Mouse (Mus musculus): Measurements from ENCODE around the gene Grin2d.

Grin2d gene

GRCm38 (mm10) chr7:45898125-45898524 is 19.9 kb upstream of the Grin2d start:
- DNase-seq (ENCODE audit: low spot score in 2 of 2) = peak; percentile 51 to 70

DNA sequence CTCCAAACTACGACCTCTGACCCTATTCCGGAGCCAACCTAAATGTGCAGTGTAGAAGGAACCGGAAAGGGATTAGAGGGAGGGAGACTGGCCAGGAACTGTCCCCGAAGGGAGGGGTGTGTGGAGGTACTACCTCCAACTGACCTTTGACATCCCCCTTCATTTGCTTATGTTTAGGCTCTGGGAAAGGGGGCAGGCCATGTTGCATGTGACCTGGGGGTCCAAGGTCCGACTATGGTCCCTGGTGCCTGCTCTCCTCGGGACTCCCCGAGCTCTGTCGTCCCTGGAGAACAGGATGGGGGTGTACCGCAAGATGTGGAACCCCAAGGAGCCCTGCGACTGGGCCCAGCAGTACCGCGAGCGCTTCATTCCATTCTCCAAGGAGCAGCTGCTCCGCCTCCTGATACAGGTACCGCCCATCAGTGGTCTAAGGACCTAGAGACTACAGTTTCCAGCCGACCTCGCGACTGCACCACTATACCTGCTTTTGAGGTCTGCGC is 19.1 kb upstream of the Grin2d start:
- DNase-seq (ENCODE audit: low spot score in 2 of 2) = peak in 1 of 2 experiments; percentile 35

DNA sequence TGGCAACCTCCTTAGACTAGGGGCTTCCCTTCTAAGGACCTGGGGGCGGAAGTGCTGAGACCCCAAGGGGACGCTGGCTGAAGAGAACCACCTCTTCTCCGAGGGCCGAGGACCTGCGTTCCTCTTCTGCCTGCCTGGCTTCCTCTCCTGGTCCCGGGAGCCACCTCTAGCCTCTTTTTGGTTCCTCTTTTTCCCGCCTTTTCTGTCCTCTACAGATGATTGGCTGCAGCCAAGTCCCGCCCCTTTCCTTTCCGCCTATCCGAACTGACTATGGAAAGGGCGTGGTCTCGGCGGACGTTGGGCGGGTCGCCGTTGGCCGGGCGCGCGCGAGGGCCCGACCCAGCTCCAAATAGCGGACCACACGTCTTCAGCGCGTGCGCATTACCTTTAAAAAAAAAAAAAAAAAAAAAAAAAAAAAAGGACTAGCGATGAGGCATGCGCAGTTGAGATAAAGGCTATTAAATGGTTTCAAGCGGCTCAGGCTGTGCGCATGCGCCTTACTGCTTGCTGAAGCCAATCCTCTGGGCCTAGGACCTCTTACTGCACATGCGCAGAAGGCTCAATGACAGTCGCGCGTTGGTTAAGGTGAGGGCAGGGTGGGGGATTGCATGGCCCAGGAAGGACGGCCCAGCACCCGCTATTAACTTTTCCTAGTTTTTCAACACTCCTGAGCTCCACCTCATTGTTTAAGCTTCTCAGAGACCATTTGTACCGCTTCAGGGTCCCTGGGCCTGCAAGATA is 18.5 kb upstream of the Grin2d start, which contains the start of the genes Syngr4 and Tmem143:
Syngr4 (minus strand) TSS at position 198 of the 741 bp plus-strand sequence.
Tmem143 (plus strand) TSS at position 425 of the 741 bp plus-strand sequence.
- peak; percentile 93 to 96 for DNase-seq (ENCODE audit: low spot score in 2 of 2)

GRCm38 (mm10) chr7:45895931-45896516 is 17.8 kb upstream of the Grin2d start:
- no peak for DNase-seq (ENCODE audit: low spot score in 2 of 2)

- no peak for DNase-seq (ENCODE audit: low spot score in 2 of 2)
Observed at GRCm38 (mm10) chr7:45892651-45893050, 14.5 kb upstream of the Grin2d start.

DNA sequence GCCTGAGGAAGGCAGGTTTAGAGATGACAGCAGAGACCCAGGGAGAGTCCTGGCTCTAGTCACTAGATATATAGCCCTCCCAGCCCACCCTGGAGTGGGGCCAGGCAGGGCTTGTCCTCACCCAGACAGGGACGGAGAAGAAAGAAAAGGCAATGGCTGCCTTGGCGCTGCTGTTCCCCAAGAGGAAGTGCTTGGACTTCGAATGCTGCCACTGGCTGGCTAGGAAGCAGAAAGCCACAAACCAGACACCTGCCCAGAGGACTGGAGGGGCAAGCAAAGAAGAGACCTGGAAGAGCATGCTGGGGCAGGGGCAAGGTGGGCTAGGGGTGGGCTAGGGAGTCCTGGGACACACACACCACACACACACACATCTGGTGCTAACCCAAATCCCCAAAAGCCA is 9.1 kb upstream of the Grin2d start:
- DNase-seq (ENCODE audit: low spot score in 2 of 2) = no peak

- DNase-seq (ENCODE audit: low spot score in 2 of 2) = no peak
Observed at GRCm38 (mm10) chr7:45881011-45881410, 2.8 kb upstream of the Grin2d start.

DNA sequence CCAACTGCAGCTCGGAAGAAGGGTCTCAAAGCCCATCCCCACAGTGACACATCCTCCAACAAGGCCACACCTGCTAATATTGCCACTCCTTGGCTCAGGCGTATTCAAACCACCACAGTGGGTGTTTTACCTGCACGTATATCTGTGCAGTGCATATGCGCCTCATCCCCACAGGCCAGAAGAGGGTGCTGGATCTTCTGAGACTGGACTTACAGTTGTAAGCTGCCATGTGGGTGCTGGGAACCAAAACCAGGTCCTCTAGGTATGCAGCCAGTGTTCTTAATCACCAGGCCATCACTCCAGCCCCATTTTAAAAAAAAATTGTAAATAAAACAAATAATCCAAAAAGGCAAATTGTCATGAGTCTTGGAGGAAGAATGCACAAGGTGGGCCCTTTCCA is 2.4 kb upstream of the Grin2d start:
- no peak for DNase-seq (ENCODE audit: low spot score in 2 of 2)

GRCm38 (mm10) chr7:45876895-45877294 is 1.3 kb downstream of the Grin2d start:
- no peak for DNase-seq (ENCODE audit: low spot score in 2 of 2)

DNA sequence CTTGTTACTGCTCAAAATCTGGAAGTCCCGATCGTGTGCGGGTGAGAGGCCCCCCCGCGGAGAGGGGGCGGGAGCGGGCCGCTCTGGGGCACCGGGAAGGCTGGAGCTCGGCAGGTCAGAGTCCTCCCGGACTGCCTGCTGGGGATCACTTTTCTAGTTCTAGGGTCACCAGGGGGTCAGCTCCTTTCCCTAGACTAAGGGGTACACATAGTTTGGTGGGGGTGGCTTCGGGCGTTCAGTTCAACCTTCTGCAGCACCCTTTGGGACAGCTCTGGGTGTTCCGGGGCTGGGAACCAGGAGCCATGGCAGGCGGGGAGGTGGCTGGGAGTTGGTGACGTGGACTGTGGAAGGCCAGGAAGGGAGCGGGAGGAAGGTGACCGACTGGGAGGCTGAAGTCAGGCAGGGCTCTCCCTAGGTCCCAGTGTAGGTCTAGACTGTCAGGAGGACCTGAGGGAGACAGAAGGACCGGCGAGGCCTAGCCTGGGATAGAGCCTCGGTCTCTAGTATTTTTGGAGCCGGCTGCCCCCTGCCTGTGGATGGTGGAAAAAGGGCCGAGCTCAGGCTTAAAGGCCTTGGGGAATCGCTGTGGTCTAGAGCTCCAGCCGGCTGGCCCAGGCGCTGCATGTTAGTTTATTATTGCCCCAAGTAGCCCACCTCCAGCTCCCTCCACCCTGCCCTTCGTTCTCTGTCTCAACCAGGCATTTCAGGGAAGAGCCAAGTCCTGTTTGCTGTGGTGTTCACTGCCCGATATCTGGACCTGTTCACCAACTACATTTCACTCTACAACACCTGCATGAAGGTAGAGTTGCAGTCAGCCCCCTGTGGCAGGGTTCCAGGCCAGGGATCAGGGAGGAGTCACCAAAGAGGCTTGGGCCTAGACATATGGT is 4.9 kb downstream of the Grin2d start:
- peak; percentile 46 to 64 for DNase-seq (ENCODE audit: low spot score in 2 of 2)

DNA sequence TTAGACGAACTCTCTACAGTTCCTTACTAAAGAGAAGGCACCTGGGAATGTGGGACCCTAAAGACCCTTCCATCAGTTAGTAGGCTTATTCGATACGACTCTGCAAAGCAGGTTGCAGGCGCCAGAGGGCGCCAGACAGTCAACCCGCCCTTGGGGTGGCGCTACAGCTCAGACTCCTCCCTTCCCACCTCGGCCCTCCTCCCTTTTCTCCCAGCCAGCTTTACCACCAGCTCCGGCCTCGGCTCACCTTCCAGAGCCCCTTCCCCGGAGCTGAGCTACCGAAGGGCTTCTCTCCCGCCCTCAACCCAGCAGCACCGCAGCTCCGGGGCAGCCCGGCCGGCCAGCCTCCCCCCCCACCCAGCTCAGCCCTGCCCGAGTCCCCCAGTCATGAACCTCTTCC is 5.6 kb downstream of the Grin2d start, which contains the start of gene Kdelr1:
Kdelr1 (plus strand) TSS at position 149 of the 400 bp plus-strand sequence.
- peak; percentile 80 to 88 for DNase-seq (ENCODE audit: low spot score in 2 of 2)

- DNase-seq (ENCODE audit: low spot score in 2 of 2) = peak; percentile 41 to 42
Observed at GRCm38 (mm10) chr7:45870282-45871058, 7.7 kb downstream of the Grin2d start.

DNA sequence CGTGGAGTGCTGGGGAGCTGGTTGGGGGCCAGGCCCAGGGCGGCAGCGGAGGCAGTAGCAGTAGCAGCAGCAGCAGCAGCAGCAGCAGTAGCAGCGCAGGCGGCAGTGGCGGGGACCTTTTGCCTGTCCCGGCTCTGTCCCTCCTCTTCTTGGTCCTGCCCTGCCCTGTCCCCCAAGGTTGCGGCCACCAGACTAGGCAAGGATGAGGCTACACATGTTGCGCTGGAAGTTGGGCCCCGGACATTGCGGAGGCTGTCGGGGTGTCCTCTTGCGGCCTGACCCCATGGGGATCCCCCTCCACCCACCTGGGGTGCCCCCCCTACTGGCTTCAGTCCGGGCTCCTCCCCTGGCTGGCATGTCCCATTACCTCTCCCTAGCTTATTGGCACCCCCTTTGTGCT is 8.4 kb downstream of the Grin2d start:
- DNase-seq (ENCODE audit: low spot score in 2 of 2) = peak; percentile 32 to 44

DNA sequence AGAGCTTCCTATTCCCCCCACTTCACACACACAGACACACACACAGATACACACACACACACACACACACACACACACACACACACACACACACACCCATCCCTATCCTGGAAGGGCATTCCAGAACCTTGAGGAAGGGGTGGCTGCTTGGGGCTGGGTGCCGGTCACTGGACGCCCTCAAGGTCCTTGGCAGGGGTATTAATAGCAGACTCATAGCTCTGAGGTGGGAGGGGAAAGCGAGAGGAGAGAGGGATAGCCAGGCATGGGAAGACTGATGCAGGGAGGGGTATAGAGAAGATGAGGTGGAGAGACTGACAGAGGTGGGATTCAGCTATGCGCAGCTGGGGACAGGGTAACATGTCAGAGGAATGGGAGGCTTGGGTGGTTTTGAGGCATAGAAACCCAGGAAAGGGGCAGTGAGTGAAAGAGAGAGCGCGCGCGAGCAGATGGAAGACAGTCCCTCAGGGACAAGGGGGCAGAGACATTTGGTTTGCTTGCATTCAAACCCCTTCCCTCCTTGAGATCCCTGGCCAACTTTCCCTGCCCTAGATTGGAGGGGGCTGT is 9.0 kb downstream of the Grin2d start:
- DNase-seq (ENCODE audit: low spot score in 2 of 2) = no peak

DNA sequence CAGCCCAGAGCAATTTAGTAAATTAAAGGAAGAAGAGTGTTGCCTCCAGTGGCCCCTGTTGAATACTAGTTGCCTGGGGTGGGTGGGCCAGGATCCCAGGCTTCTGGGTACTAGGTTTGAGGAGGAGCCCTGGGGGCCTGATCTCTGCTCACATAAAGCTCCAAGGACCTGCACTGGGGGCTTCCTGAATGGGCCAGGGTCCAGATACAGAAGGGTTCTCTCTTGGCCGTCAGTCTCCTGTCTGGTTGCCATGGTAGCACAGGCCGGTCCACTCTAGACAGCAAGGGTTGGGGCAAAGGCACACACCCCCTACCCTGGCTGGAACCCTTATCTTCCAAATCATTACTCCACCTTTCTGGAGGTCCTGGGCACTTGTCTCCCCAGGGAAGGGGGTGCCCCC is 10.3 kb downstream of the Grin2d start:
- DNase-seq (ENCODE audit: low spot score in 2 of 2) = no peak

- DNase-seq (ENCODE audit: low spot score in 2 of 2) = peak; percentile 88 to 92
Observed at GRCm38 (mm10) chr7:45865925-45866910, 12.0 kb downstream of the Grin2d start.

GRCm38 (mm10) chr7:45864435-45864834 is 13.7 kb downstream of the Grin2d start:
- no peak for DNase-seq (ENCODE audit: low spot score in 2 of 2)

GRCm38 (mm10) chr7:45862804-45863203 is 15.4 kb downstream of the Grin2d start:
- DNase-seq (ENCODE audit: low spot score in 2 of 2) = no peak

GRCm38 (mm10) chr7:45859008-45859407 is 19.2 kb downstream of the Grin2d start:
- DNase-seq (ENCODE audit: low spot score in 2 of 2) = no peak
